Mouse (Mus musculus) thymus, adult 18-20 months (tissue): ENCODE results near the gene Fam193a.

Source experiments
- DNase-seq, 2 experiments: peaks; one replicate each; pipeline ENCODE4 v3.0.0; 2022; ENCODE audit warnings: mixed read lengths in 2 of 2

Gene Fam193a

DNA sequence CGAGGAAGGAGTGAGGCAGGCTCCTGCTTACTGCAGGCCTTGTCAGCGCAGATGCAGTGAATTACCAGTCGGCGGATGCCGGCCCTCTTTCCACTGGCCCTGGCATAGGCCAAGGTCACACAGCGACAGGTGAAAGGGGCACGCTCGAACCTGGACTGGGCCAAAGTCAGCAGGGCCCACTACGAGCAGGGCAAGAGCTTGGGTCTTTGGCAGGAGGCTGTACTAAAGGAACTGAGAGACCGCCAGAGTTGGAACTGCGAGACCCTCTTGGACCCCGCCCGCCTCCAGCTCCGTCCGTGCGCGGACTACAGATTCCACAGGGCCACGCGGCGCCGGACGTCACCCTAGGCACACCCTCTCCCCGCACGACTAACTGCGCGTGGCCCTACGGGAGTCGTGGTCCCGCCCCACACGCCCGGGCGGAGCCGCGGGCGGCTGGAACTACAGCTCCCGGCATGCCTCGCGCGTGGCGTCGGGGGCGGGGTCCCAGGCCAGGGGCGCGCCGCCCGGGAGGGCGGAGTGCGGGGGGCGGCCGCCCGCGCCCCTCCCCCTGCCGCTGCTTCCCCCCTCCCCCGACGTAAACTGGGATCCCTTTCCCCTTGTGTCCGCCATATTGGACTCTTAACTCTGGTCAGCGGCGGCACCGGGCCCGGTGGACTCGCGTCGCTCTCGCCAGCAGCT is at the start of gene Fam193a:
Gene Fam193a, plus strand, starts transcription at position 593 of the 681 bp plus-strand sequence.
- DNase-seq: peak; percentile 95

DNA sequence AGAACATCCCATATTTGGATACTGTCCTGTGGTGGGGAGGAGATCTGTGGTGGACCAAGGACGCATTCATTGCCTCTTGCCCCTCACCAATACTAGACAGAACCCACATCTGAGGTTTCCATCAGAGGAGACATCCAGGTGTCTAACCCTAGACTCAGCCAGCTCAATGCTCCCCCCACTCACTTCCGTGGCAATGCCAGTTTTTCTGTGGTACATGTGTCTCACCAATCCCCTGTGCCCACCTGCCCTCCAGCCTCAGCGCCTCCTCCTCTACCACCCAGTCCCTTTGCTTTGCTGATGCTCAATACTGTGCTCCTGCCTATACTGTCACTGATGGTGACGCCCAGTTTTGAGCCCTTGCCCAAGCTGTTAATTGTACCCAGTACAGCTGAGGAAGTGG is 48.5 kb upstream of the Fam193a start:
- peak; percentile 31 to 36 for DNase-seq

DNA sequence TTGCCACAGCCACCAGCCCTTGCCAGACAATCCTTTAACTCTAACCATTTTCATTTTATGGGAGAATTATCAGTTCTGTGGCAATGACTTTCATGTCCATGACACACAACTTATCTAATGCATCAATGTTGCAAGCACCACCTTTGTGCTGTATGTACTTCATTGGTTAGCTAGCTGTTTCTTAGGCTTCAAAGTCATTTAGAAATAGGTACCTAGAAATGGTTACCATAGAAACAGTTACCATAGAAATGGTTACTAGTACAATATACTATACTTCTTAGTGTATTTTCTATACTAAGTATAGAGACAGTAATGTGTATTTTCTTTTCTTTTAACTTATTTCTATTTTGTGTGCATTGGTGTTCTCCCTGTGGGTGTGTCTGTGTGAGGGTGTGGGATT is 44.4 kb upstream of the Fam193a start:
- DNase-seq: no peak

DNA sequence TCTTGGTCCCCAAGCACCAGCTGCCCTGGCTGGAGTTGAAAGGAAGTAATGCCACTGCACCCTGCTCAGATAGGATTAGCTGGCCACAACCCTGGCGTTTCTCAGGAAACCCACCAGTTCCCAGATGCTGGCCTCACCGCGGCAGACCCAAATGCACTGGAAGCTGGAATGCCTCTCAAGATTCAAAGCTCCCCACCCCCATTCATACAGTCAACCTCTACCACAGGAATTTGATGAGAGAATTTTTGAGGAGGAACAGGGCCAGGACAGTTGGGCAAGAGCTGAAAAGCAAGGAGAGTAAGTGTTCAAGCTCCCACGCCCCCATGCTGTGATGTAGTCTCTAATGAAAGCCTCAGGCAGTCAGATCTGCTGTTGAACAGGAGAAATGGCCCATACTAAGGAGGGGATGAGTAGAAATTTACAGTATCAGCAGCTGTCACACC is 43.5 kb upstream of the Fam193a start:
- DNase-seq: no peak

DNA sequence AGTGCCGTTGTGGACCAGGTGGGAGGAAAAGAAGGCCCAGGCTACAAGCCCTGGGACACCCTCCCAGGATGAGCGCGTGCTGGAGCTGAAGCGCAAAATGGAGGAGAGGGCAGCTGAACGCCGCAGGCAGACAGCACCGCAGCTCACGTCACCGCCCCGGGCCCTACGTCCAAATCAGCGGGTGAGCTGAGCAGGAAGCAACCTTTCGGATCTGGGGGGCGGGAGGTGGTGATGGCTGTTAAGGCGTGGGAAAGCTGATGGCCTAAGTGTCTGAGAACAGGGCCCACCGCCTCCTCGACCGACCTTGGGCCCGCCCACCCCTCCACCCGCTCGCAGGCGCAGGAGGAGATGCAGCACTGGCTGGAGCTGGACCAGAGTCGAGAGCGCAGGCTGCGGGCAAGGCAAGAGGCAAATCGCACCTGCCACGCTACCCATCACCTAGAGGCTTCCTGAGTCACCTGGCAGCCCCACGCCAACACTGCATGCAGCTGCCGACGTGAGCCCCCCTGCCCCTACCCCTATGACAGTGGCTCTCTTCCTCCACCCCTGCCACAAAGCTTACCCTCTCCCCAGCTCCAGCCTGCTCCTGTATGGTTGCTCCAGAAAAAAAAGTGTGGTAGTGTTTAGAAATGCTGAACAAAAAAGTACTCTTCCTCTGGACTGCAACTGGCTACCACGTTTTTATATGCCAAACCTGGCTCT is 42.7 kb upstream of the Fam193a start:
- DNase-seq: peak; percentile 27 to 49

DNA sequence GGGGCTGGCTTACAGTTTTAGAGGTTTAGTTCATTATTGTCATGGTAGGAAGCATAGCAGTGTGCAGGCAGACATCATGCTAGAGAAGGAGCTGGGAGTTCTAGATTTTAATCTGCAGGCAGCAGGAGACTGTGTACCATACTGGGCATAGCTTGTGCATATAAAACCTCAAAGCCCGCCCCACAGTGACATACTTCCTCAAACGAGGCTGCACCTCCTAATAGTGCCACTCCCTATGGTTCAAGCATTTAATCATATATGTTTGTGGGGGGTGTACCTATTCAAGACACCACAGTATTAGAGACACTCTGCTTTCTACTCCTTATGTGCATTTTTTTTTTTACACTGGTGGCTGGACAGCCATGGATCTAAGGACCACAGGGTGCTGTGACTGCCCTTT is 39.6 kb upstream of the Fam193a start:
- no peak for DNase-seq

DNA sequence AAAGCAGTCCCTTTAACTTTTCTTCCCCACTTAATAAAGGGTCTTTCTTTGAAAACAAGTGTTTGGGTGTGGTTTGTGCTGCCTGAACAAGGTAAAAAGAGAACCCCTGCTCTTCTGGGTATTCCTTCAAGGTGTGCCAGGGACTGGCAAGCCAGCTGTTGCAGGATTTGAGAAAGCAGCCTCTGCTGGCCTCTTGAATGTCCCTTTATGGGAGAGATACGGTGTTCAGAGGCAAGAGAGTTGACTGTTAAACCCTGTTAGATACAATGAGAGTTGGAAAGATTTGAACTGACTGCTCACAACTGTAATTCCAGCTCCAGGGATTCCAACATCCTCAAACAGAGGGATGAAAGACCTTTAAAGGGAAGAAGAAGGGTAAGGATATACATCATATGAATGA is 35.7 kb upstream of the Fam193a start:
- DNase-seq: no peak

DNA sequence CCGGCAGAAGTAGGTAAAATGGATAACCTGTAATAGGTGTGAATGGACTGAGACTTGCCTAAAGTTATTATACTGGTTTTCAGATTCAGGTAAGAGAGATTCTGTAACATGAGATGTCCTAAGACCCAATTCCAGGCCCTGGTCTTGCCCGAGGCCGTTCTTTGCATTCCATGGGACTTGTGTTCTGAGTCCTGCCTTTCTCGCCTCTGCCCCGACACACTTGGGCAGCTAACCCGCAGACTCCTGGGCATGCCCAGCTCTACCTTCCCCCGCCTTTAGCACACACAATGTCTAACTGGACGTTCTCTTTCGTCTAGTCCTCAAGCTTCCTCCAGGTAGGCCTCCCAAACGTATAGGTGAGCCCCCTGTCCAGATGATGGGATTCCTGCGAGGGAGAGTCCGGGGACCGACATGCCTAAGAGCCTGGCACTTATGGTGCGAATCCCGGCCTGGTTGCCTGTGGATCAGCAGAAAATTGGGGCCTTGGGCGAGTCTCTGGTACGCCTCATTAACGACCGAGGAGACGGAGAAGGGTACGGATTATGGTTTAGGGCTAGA is 34.1 kb upstream of the Fam193a start:
- no peak for DNase-seq

DNA sequence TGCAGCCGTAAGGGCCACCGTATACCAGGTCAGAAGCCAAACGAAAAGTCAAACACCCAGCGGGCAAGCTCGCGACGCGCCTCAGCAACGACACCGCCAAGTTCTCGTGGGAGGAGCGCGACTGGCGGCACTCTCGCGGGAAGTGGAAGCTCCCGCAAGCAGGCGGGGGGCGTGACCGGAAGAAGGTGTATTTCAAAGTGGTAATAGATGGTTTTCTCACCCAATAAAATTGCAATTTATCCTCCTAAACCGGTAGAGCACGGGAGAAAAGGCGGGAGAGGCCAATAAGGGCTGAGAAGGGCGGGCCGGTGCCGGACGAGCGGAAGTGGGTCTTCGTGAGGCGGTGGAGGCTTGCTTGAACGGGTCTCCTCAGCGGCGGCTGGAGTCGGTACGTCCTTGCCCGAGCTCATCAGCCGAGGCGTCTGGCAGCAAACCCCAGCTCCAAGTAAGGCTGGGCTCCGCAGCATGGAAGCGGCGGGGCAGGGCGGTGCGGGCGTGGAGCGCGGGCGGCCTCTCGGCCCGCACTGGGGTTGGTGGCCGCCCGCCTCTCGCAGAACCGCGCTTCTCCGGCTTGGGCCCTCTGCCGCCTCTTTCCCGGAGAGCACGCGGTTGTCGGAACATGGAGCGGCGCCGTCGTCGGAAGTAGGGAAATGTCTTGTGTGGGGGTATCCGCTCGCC is 33.5 kb upstream of the Fam193a start, which contains the start of gene Rnf4:
Gene Rnf4, plus strand, starts transcription at position 193 of the 678 bp plus-strand sequence.
- peak; percentile 96 to 97 for DNase-seq

DNA sequence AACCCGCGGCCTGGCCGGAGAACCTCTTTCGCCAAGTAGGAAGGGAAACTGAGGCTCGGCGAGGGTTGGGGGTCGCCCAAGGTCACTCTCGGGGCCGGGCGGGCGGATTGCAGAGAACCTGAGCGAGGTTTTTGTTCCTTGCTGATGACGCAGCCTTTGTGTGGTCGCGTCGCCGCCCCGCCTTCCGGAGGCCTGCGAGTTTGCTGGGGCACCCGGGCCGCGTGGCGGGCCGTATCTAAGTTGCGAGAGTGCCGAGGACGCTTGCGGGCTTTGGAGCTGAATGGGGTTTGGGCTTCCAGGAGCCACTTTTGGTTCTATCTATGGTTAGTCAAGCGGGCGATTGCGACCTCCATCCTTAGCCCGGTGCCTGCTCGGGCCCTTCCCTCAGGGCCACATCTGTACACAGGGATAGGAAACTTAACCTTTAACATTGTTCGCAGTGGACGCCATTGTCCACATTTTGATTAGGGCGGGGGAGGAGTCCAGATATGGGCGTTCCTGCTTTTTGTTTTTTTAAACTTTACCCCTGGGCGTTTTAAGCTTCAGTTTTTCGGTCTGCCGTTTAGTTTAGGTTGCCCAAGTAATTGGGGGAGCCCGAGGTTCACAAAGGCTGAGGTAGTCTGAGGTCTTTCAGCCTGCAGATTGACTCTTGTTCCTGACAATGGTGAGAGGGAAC is 32.8 kb upstream of the Fam193a start:
- DNase-seq: peak; percentile 51 to 64

DNA sequence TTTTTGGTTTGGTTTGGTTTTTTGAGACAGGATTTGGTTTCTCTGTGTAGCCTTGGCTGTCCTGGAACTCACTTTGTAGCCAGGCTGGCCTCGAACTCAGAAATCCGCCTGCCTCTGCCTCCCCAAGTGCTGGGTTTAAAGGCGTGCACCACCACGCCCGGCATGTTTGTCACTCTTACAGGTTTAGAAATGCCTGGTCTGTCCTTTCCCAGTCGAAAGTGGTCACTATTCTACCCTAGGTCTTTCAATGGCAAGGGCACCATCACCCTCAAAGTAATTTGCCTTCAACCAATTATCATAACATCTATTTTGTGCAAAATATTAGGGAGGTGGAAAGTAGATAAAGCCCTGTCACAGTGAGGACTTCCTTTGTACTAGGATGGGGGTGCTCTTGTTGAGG is 29.5 kb upstream of the Fam193a start:
- no peak for DNase-seq

DNA sequence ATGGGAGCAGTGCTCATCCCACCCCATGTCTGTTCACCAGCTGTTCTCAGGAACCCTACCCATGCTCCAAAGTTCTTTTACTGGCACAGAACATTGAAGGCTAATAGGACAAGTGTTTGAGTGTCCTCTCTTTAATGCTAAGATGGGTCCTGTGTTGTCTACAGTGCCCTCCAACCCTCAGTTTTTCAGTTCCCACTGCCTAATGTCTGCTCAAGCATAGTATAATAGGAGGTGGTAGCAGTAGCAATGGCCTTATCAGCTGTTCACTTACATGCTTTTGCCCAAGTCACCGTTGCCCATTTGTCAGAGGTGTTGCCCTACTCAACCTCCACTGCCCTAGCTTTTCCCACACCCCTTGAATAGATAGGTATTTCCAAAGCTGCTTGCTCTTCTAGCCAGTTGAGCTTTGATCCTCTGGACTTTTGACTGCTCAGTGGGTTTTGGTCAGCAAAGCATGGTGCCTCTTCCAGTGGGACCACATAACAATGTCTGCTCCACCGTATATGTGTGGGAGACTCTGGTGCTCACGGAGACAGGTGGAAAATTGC is 17.6 kb upstream of the Fam193a start:
- DNase-seq: no peak

DNA sequence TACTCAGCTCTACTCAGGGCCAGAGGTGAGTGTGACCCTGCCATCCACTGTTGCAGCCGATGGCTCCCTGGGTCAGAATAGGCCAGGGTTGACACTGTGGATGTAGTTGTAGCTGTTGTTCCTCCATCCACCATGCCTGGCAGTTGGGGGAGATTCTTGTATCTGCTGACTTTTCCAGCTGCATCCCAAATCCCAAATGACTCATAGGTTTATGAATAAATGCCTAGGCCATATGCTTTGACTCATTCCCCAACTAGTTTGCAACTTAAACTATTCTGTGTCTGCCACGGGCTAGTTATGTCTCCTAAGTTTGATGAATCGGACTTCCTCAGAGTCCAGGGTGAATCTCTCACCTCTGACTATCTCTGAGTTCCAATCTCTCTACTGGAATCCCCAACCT is 9.5 kb upstream of the Fam193a start:
- DNase-seq: no peak

DNA sequence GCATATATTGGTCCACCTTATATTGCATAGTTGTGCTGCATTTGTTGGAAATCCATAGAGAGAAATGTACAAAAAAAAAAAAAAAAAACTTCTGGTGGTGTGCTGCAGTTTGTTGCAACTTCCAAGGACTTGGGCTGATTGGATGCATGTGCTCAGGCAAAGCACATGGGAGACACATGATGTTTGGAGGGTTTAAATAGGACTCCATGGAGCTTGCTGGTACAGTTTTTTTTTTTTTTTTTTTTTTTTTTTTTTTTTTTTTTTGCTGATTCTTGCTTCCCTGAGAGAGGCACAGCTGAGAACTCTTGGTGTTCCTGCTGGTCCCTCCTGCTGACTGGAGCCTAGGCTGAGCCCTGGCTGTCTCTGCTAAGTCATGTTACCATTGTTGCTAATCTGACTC is 6.6 kb upstream of the Fam193a start:
- DNase-seq: no peak

DNA sequence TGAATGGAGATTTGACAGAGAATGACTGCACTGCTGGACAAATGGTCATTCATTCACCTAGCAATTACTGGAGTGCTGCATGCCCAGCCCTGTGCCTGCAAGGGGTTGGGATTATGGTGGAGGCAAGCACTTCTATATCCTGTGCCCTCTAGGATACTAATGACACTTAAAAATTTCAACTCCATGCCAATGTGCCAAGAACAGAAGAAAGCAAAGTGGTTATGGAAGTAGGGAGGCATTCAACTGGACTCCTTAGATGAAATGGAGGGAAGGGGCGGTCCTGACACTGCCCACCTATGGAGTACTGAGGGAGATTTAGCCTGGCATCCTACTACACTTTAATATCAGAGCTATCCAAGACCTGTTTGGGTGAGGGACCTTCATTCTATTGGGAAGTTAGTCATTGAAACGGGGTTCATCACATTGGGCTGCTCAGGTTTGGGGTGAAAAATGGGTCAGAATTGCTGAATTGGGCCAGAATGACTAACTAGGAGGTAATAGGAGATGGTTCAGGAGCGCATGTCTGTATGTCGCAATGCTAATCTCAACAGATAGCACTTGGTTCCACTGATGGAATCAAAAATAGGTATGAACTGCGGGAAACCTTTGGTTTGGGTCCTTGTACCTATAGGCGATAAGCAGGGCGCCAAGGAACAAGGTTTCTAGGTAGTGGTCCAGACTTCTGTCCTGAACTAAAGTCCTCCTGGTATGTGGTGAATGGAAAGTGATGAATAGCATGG is 1.0 kb upstream of the Fam193a start:
- DNase-seq: no peak

DNA sequence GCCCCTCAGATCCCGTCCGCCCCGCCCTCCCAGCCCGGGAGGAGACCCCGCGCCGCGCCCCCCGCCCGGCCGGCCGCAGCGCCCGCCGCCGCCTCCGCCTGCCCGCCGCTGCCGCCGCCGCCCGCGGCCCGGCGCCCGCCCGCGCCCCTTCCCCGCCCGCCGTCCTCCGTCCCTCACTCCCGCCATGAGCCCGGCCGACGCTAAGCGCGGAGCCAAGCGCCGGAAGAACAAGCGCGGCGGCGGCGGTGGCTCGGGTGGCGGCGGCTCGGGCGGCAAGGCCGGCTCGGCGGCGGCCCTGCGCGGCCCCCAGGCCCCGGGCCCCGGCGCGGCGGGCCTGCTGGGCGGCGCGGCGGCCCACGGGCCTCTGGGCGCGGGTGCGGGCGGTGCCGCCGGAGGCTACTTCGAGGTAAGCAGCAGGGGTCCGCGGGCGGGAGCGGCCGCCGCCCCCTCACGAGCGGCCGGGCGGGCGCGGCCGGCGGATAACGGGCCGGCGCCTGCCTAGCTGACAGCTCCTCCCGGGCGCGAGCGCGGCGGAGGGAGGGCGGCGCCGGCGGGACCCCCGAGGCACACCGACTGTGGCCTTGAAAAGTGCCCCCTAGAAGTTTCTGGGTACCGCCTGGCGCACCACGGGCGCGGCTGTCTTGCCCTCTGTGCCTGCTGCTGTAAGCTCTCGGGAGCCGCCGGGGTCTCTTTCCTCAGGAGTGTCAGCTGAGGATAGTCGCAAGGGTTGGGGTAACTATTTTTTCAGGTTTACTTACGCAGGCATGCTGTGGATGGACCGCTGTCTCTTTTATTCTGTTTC is 490 bp downstream of the Fam193a start:
- DNase-seq: peak; percentile 28 to 51

DNA sequence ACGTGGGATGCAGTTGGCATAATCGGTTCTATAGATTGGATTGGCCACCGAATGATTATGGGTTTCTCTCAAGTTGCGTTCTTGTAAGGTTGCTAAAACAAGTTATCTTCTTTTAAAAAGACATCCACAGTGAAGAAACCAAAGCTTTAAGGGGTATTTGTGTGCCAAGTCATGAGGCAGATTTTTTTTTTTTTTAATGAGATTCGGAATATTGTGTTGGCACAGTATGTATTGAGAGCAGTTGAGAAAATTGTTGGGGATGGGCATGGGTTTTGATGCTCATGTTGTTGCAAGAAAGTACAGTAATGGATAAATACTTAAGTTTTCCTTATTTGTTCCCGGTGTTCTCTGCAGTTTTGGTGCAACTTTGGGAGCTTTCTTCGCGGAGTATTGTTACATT is 1.1 kb downstream of the Fam193a start:
- no peak for DNase-seq

DNA sequence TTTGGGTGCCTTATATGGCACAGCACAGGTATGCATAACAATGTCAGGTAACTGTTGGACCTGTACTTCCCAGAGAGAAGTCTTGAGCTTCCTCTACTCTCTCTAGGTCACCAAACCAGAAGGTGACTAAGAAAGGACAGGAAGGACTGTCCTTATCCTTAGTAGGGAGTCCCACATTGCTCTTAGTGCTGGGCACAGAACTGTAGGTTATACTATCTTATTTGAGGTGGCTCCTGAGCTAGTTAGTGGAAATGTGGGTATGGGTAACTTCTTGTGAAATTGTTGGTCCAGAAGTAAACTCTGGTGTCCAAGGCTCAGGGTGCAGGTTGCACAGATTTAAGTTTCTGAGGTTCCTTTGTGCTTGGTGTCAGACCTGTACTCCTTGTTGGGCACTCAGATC is 2.4 kb downstream of the Fam193a start:
- no peak for DNase-seq

DNA sequence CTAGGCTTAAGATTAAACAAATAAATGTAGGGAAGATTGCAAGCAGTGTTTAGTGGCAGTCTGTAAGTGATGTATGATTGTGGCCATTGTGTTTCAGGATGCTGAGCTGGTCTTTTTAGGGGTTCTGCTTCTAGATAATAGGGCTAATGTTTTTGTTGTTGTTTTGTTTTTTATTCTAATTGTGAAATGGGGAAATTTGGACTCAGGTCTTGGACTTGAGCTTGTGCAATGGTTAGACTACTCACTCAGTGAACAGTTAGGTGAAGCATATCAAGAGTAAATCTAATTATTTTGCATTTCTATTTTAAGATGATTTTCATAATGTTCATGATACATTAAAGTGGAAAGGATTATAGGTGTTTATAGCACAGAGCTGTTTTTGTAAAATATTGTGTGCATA is 2.8 kb downstream of the Fam193a start:
- DNase-seq: no peak

DNA sequence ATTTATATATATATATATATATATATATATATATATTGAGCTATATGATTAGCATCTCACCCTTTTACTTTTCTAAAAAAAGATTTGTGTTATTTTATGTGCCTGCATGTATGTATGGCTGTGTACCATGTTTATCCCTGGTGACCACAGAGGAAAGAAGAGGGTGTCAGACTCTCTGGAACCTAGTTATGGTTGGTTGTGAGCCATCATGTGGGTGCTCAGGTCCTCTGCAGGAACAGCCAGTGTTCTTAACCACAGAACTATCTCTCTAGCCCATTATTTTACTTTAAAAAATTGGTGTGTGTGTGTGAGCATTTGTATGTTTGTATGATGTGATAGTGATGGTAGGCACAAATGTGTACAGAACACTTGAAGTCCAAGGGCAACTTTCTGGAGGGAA is 9.1 kb downstream of the Fam193a start:
- DNase-seq: no peak

DNA sequence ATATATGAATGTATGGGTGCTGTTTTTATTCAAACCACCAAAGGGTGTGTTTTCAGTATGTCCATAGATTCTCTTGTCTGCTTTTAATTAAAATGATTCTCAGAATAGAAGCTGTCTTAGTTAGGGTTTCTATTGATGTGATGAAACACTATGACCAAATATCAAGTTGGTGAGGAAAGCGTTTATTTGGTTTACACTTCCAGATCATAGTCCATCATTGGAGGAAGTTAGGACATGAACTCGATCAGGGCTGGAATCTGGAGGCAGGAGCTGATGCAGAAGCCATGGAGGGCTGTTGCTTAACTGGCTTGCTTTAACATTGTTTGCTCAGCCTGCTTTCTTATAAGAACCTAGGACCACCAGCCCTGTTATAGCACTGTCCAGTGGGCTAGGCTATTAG is 12.0 kb downstream of the Fam193a start:
- no peak for DNase-seq
